Mouse (Mus musculus) liver, embryonic 11.5 days (tissue): Measurements from ENCODE around the gene Gsto1. TPM values are rescaled to one million over a fixed set of nuclear protein-coding genes. Genes with fewer than 3 reads are reported as not detected.
"Not testable (repeated sequence)": the region's sequence is repeated elsewhere in the genome, so short reads cannot be mapped to it uniquely, and the experiment has no call there.

Source experiments
- ATAC-seq: fragments of 200-750 bp; cut with Nextera tagmentation; replicated peaks from 2 replicates; pipeline ENCODE4 v1.8.0; 2017; ENCODE audit warnings: moderate number of reproducible peaks, mild to moderate bottlenecking, moderate TSS enrichment, moderate library complexity; ENCODE audit not compliant: low FRiP score
- DNase-seq: peaks from one replicate; pipeline ENCODE4 v3.0.0-alpha.2; 2017; ENCODE audit warnings: low spot score
- H3K27ac ChIP-seq: fragments of 300-500 bp; sonication (generic); 2 replicates; pipeline ENCODE4 v1.5.1; 2014; ENCODE audit warnings: mild to moderate bottlenecking, low read depth, low read length, control low read depth
- H3K27me3 ChIP-seq: fragments of 300-500 bp; sonication (generic); replicated peaks from 2 replicates; pipeline ENCODE4 v1.6.1; 2014; ENCODE audit warnings: low read length, mixed read lengths; ENCODE audit not compliant: control insufficient read depth, insufficient read depth
- H3K36me3 ChIP-seq: fragments of 300-500 bp; sonication (generic); 2 replicates; pipeline ENCODE4 v1.6.1; 2014; ENCODE audit warnings: mild to moderate bottlenecking, low read length, moderate library complexity, mixed read lengths; ENCODE audit not compliant: control insufficient read depth, insufficient read depth
- H3K4me1 ChIP-seq: fragments of 300-500 bp; sonication (generic); replicated peaks from 2 replicates; pipeline ENCODE4 v1.6.1; 2014; ENCODE audit warnings: low read length, mixed read lengths; ENCODE audit not compliant: control insufficient read depth, insufficient read depth
- H3K4me2 ChIP-seq: fragments of 300-500 bp; sonication (generic); 2 replicates; pipeline ENCODE4 v1.6.1; 2014; ENCODE audit warnings: mild to moderate bottlenecking, control low read depth, moderate library complexity
- H3K4me3 ChIP-seq: fragments of 300-500 bp; sonication (generic); 2 replicates; pipeline ENCODE4 v1.5.1; 2014; ENCODE audit warnings: low read depth, low read length, control low read depth
- H3K9ac ChIP-seq: fragments of 300-500 bp; sonication (generic); 2 replicates; pipeline ENCODE4 v1.6.1; 2014; ENCODE audit warnings: low read depth, low read length, control low read depth
- H3K9me3 ChIP-seq: fragments of 300-500 bp; sonication (generic); 2 replicates; pipeline ENCODE4 v1.6.1; 2016; ENCODE audit warnings: low read length, inconsistent platforms, mixed read lengths; ENCODE audit not compliant: control insufficient read depth
- WGBS: fragments of 180-500 bp; shearing (Covaris S2); extraction: QIAGEN DNeasy Blood & Tissue Kit; methylation state at CpG from one replicate; pipeline ENCODE4 v1.1.7; 2014; 5-methylcytosine and 5-hydroxymethylcytosine counted together
- polyA plus RNA-seq: library from polyadenylated mRNA; unstranded; fragments of >200 nt; fragmentation: Nextera tagmentation; extraction: Ambion mirVana; gene quantifications from 2 replicates; pipeline ENCODE4 v1.2.1, GENCODE M21; 2014

The Gsto1 gene
- polyA plus RNA-seq, 1 experiment from 2014 or later, result 183 TPM

- not testable (repeated sequence) for H3K9ac ChIP-seq, H3K27ac ChIP-seq, ATAC-seq, H3K4me3 ChIP-seq, H3K9me3 ChIP-seq, H3K36me3 ChIP-seq, H3K4me2 ChIP-seq, H3K27me3 ChIP-seq, DNase-seq
- WGBS, result 84% methylated on average over 3 of the region's 3 CpGs
- H3K4me1 ChIP-seq, result peaks cover 10% of the 10 kb centered on the region
These were observed 2.6 kb upstream of the Gsto1 start for GRCm38 (mm10) chr19:47852131-47852530.

GRCm38 (mm10) chr19:47853053-47853452, 1.7 kb upstream of the Gsto1 start:
- Histone ChIP-seq H3K4me1 (peaks cover 10% of the 10 kb centered on the region), H3K27me3 (no peaks in the 10 kb centered on the region), H3K9me3 (no peaks in the 10 kb centered on the region), H3K4me2 (no peak overlapping the region), H3K4me3 (no peak overlapping the region), H3K36me3 (no peaks in the 10 kb centered on the region), H3K27ac (no peak overlapping the region), H3K9ac (no peak overlapping the region)
- WGBS, result 72% methylated on average over 3 of the region's 3 CpGs
- no peak for ATAC-seq
- DNase-seq, result no peak

- DNase-seq (no peak), ATAC-seq (peak; percentile 64)
- Histone ChIP-seq H3K27me3 (no peaks in the 10 kb centered on the region), H3K27ac (0 out of 2 replicates have a peak overlapping the region, but pooled peaks have one; percentile 13), H3K4me1 (peaks cover 10% of the 10 kb centered on the region), H3K9ac (peak overlapping the region; percentile 80; the same call in 1 of the 2 replicates), H3K36me3 (0 out of 2 replicates have a peak, but pooled peaks cover 3% of the 10 kb centered on the region), H3K9me3 (no peaks in the 10 kb centered on the region), H3K4me3 (peak overlapping the region; percentile 82), H3K4me2 (peak overlapping the region; percentile 99)
- 30% methylated on average over 13 of the region's 13 CpGs for WGBS
These were observed 597 bp upstream of the Gsto1 start for GRCm38 (mm10) chr19:47853951-47854795.

- WGBS, result 83% methylated on average over 18 of the region's 18 CpGs
- Histone ChIP-seq H3K4me3 (no peak overlapping the region), H3K36me3 (peaks cover 9% of the 10 kb centered on the region), H3K9ac (no peak overlapping the region), H3K4me1 (peaks cover 10% of the 10 kb centered on the region), H3K4me2 (no peak overlapping the region), H3K9me3 (no peaks in the 10 kb centered on the region), H3K27me3 (no peaks in the 10 kb centered on the region), H3K27ac (no peak overlapping the region)
- DNase-seq (no peak), ATAC-seq (no peak)
These were observed 3.5 kb downstream of the Gsto1 start for GRCm38 (mm10) chr19:47857957-47858942.

GRCm38 (mm10) chr19:47859180-47859579, 4.4 kb downstream of the Gsto1 start:
- ATAC-seq (no peak), DNase-seq (no peak)
- Histone ChIP-seq H3K9ac (no peak overlapping the region), H3K27ac (no peak overlapping the region), H3K4me3 (no peak overlapping the region), H3K4me1 (peaks cover 7% of the 10 kb centered on the region), H3K4me2 (no peak overlapping the region), H3K36me3 (peaks cover 9% of the 10 kb centered on the region), H3K9me3 (no peaks in the 10 kb centered on the region), H3K27me3 (no peaks in the 10 kb centered on the region)
- WGBS, result 85% methylated on average over 8 of the region's 8 CpGs

GRCm38 (mm10) chr19:47862581-47862980, 7.8 kb downstream of the Gsto1 start:
- Histone ChIP-seq H3K9me3 (no peaks in the 10 kb centered on the region), H3K9ac (no peak overlapping the region), H3K27ac (no peak overlapping the region), H3K36me3 (peaks cover 11% of the 10 kb centered on the region), H3K4me2 (no peak overlapping the region), H3K4me1 (peaks cover 4% of the 10 kb centered on the region; the same call in 1 of the 2 replicates), H3K27me3 (no peaks in the 10 kb centered on the region), H3K4me3 (no peak overlapping the region)
- ATAC-seq (no peak), DNase-seq (no peak)
- WGBS, result 85% methylated on average over 3 of the region's 3 CpGs

GRCm38 (mm10) chr19:47864051-47864450, 9.3 kb downstream of the Gsto1 start:
- WGBS, result 91% methylated on average over 9 of the region's 9 CpGs
- H3K27ac ChIP-seq, result no peak overlapping the region
- 0 out of 2 replicates have a peak, but pooled peaks cover 3% of the 10 kb centered on the region for H3K27me3 ChIP-seq
- no peak overlapping the region for H3K4me3 ChIP-seq
- no peaks in the 10 kb centered on the region for H3K9me3 ChIP-seq
- no peak overlapping the region for H3K4me2 ChIP-seq
- H3K36me3 ChIP-seq, result peaks cover 8% of the 10 kb centered on the region
- H3K9ac ChIP-seq, result no peak overlapping the region
- DNase-seq (no peak), ATAC-seq (no peak)
- peaks cover 4% of the 10 kb centered on the region; the same call in 1 of the 2 replicates for H3K4me1 ChIP-seq

GRCm38 (mm10) chr19:47864721-47865120, 10.0 kb downstream of the Gsto1 start:
- Histone ChIP-seq H3K4me1 (peaks cover 4% of the 10 kb centered on the region; the same call in 1 of the 2 replicates), H3K36me3 (peaks cover 8% of the 10 kb centered on the region), H3K27ac (no peak overlapping the region), H3K9me3 (no peaks in the 10 kb centered on the region), H3K9ac (no peak overlapping the region), H3K27me3 (0 out of 2 replicates have a peak, but pooled peaks cover 3% of the 10 kb centered on the region), H3K4me2 (peak overlapping the region; percentile 81), H3K4me3 (peak overlapping the region; percentile 75)
- ATAC-seq, result no peak
- no peak for DNase-seq
- WGBS, result 83% methylated on average over 7 of the region's 7 CpGs
